20 mouse cellular contexts compared by ENCODE assay signal in genomic region chr12:35679025-35679424, GRCm38 (mm10).
DNase-seq lines count a peak whose midpoint lies in the region; ATAC-seq and TF ChIP-seq lines count a peak whose summit lies in the region.
"Had no signal": no experiment of that assay in that cellular context is flagged by ENCODE, and none has a peak within 500 bp of the region (broad histone marks: within the 10 kb centered on the region; RNA-seq: fewer than 3 reads in every experiment).

No protein-coding gene starts in this region.

- no peak for ATAC-seq in embryonic facial prominence, embryonic 13.5 days (ENCODE audit: insufficient number of reproducible peaks, insufficient read depth, low FRiP score, low TSS enrichment, low read depth)
- no peak for ATAC-seq in heart, embryonic 12.5 days (ENCODE audit: insufficient number of reproducible peaks, low FRiP score)
- ATAC-seq: forebrain, postnatal 0 days; inflammation-experienced regulatory T-cells, adult 6 months had no signal

- 0 out of 2 replicates have a peak, but pooled peaks cover 2% of the 10 kb centered on the region for H3K4me1 ChIP-seq in embryonic facial prominence, embryonic 13.5 days
- no peaks in the 10 kb centered on the region for H3K4me1 ChIP-seq in embryonic facial prominence, embryonic 10.5 days
- H3K4me1 ChIP-seq in kidney, adult 2 months (ENCODE audit: control insufficient read depth, insufficient read depth, low read length), result no peaks in the 10 kb centered on the region
- H3K4me1 ChIP-seq in heart, embryonic 12.5 days (replicated peaks), result no peaks in the 10 kb centered on the region
- H3K4me1 ChIP-seq: forebrain, embryonic 12.5 days; hindbrain, embryonic 10.5 days; hindbrain, embryonic 15.5 days had no signal

- H3K27me3 ChIP-seq in embryonic facial prominence, embryonic 13.5 days, result 0 out of 2 replicates have a peak, but pooled peaks cover 3% of the 10 kb centered on the region
- H3K27me3 ChIP-seq in embryonic facial prominence, embryonic 10.5 days (replicated peaks; ENCODE audit: low read depth, poor library complexity, severe bottlenecking), result no peaks in the 10 kb centered on the region
- no peaks in the 10 kb centered on the region for H3K27me3 ChIP-seq in kidney, adult 2 months (replicated peaks; ENCODE audit: control insufficient read depth, insufficient read depth, low read length)
- no peaks in the 10 kb centered on the region for H3K27me3 ChIP-seq in heart, embryonic 12.5 days (replicated peaks)
- H3K27me3 ChIP-seq: forebrain, embryonic 12.5 days; hindbrain, embryonic 15.5 days had no signal

- 64% methylated on average over 2 of the region's 2 CpGs for WGBS in embryonic facial prominence, embryonic 13.5 days
- WGBS in embryonic facial prominence, embryonic 10.5 days, result 88% methylated on average over 2 of the region's 2 CpGs
- WGBS in kidney, adult 2 months, result 59% methylated on average over 2 of the region's 2 CpGs
- 75% methylated on average over 2 of the region's 2 CpGs for WGBS in heart, embryonic 12.5 days

- 0 out of 2 replicates have a peak overlapping the region, but pooled peaks have one; percentile 33 for H3K27ac ChIP-seq in embryonic facial prominence, embryonic 13.5 days
- no peak overlapping the region for H3K27ac ChIP-seq in embryonic facial prominence, embryonic 10.5 days (replicated peaks)
- H3K27ac ChIP-seq in kidney, adult 2 months (ENCODE audit: insufficient read depth, low read depth, low read length), result no peak overlapping the region
- no peak overlapping the region for H3K27ac ChIP-seq in heart, embryonic 12.5 days (ENCODE audit: poor library complexity, severe bottlenecking)
- H3K27ac ChIP-seq: forebrain, embryonic 12.5 days; heart, adult 2 months; hindbrain, embryonic 10.5 days; hindbrain, embryonic 15.5 days had no signal

- TF ChIP-seq CTCF in kidney, adult 2 months (conservative IDR thresholded peaks at IDR 0.05; ENCODE audit: insufficient read depth, insufficient read length, low read depth, low read length), result no peak
- no peak for TF ChIP-seq CTCF in brain, embryonic 14.5 days (IDR thresholded peaks at IDR 0.05; ENCODE audit: borderline replicate concordance, extremely low read depth, insufficient read depth, insufficient read length)

- H3K4me3 ChIP-seq in embryonic facial prominence, embryonic 13.5 days, result no peak overlapping the region
- H3K4me3 ChIP-seq in embryonic facial prominence, embryonic 10.5 days, result no peak overlapping the region
- no peak overlapping the region for H3K4me3 ChIP-seq in kidney, adult 2 months (ENCODE audit: insufficient read depth, low read depth, low read length)
- no peak overlapping the region for H3K4me3 ChIP-seq in heart, embryonic 12.5 days
- H3K4me3 ChIP-seq: forebrain, embryonic 12.5 days; heart, adult 2 months; hindbrain, embryonic 10.5 days; hindbrain, embryonic 15.5 days had no signal

- no peak overlapping the region for H3K4me2 ChIP-seq in embryonic facial prominence, embryonic 13.5 days
- no peak overlapping the region for H3K4me2 ChIP-seq in heart, embryonic 12.5 days
- H3K4me2 ChIP-seq: forebrain, embryonic 12.5 days; heart, embryonic 11.5 days; hindbrain, embryonic 15.5 days had no signal

- H3K36me3 ChIP-seq in embryonic facial prominence, embryonic 13.5 days, result no peaks in the 10 kb centered on the region
- H3K36me3 ChIP-seq in embryonic facial prominence, embryonic 10.5 days (replicated peaks), result no peaks in the 10 kb centered on the region
- no peaks in the 10 kb centered on the region for H3K36me3 ChIP-seq in kidney, adult 2 months (ENCODE audit: control insufficient read depth, insufficient read depth, low read length)
- no peaks in the 10 kb centered on the region for H3K36me3 ChIP-seq in heart, embryonic 12.5 days
- H3K36me3 ChIP-seq: forebrain, embryonic 12.5 days; hindbrain, embryonic 10.5 days; hindbrain, embryonic 15.5 days had no signal

- no peaks in the 10 kb centered on the region for H3K9me3 ChIP-seq in embryonic facial prominence, embryonic 13.5 days
- no peaks in the 10 kb centered on the region for H3K9me3 ChIP-seq in embryonic facial prominence, embryonic 10.5 days
- no peaks in the 10 kb centered on the region for H3K9me3 ChIP-seq in heart, embryonic 12.5 days (replicated peaks)
- H3K9me3 ChIP-seq: forebrain, embryonic 12.5 days; hindbrain, embryonic 10.5 days; hindbrain, embryonic 15.5 days had no signal

- TF ChIP-seq POLR2A in kidney, adult 2 months (IDR thresholded peaks at IDR 0.05; ENCODE audit: low read depth, low read length), result no peak
- no peak for TF ChIP-seq POLR2A in brain, embryonic 14.5 days (IDR thresholded peaks at IDR 0.05; ENCODE audit: borderline replicate concordance, extremely low read depth, insufficient read depth, insufficient read length, poor library complexity, severe bottlenecking)

- no peak overlapping the region for H3K9ac ChIP-seq in embryonic facial prominence, embryonic 13.5 days
- H3K9ac ChIP-seq in heart, embryonic 12.5 days, result no peak overlapping the region
- H3K9ac ChIP-seq: forebrain, embryonic 12.5 days; forebrain, postnatal 0 days; hindbrain, embryonic 15.5 days had no signal

- no peak for DNase-seq in embryonic facial prominence, embryonic 10.5 days (ENCODE audit: low spot score)
- peak; percentile 8 for DNase-seq in kidney, postnatal 14 days
- no peak for DNase-seq in kidney, adult 2 months
- DNase-seq in 3T3-L1 (ENCODE audit: low read depth, low spot score), result peak; percentile 83
- peak; percentile 5 for DNase-seq in brain, embryonic 14.5 days (ENCODE audit: low read depth)
- no peak for DNase-seq in layer of hippocampus, adult 11-12 months (ENCODE audit: low spot score)
- DNase-seq: adrenal gland, adult 8-10 months; cerebellum, adult 11-12 months; cerebellum, adult 9-10 months; cerebellum, postnatal 36 days; forebrain, postnatal 0 days; gastrocnemius, postnatal 14 days; heart, adult 2 months had no signal

Comparison
In these comparisons a context has a peak if more than half of its experiments do, and no peak if none do; other contexts are left out.
1. DNase-seq: peak in kidney, postnatal 14 days (single experiment), 3T3-L1 (single experiment) and brain, embryonic 14.5 days (single experiment); none in embryonic facial prominence, embryonic 10.5 days (single experiment), kidney, adult 2 months (single experiment) and layer of hippocampus, adult 11-12 months (single experiment).